Comparison of ENCODE assay signal across 8 mouse cellular contexts in the genomic region with DNA sequence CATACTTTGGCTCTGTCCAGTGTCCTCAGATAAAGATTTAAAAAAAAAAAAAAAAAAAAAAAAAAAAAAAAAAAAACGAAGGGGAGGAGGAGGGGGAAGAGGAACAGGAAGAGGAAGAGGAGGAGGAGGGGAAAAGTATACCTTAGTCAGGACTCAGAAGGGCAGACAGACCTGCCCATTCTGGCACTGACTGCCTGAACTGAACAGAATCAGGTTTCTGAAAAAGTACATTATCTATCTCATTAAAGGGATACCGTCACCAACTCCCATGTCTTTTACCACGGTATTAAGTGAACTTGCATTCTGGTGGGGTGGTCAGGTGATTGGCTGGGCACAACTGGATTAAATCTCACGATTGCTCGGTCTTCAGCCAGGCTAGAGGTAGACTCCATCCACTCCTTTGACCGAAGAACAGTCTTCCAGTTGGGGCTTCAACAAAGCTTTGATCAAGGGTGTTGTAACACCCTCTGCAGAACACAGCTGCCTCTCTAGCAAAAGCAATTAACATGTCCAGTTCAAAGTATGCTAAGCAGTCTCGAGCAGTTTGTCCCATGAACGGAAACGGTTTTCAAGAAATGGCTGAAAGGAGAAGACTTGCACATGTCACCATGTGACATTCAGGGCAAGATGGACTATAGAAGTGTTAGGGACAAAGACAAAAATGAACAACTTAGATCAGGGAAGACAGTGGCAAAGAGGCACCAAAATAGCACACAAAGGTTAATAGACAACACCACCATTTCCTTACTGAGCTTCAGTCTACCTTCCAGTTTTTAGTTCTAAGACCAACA. TPM values are rescaled to one million over a fixed set of nuclear protein-coding genes. Genes with fewer than 3 reads are reported as not detected.
DNase-seq lines count a peak whose midpoint lies in the region; ATAC-seq and TF ChIP-seq lines count a peak whose summit lies in the region.

No protein-coding gene starts in this region.

- peak overlapping the region; percentile 84 for H3K4me2 ChIP-seq in forebrain, embryonic 16.5 days (ENCODE audit: low read length)
- H3K4me2 ChIP-seq in liver, embryonic 16.5 days (ENCODE audit: low read depth, low read length) = peak overlapping the region; percentile 67

- H3K9ac ChIP-seq in forebrain, embryonic 16.5 days (replicated peaks; ENCODE audit: low read depth, low read length) = peak overlapping the region; percentile 86
- no peak overlapping the region for H3K9ac ChIP-seq in liver, embryonic 16.5 days (ENCODE audit: low read depth, low read length)

- peaks cover 3% of the 10 kb centered on the region for H3K79me3 ChIP-seq in C2C12 (ENCODE audit: low read depth)

- H3K27ac ChIP-seq in cerebellum, adult 2 months (ENCODE audit: insufficient read depth, low read length) = no peak overlapping the region
- no peak overlapping the region for H3K27ac ChIP-seq in forebrain, embryonic 16.5 days (ENCODE audit: low read length)
- no peak overlapping the region for H3K27ac ChIP-seq in liver, embryonic 16.5 days (ENCODE audit: low read length)

- H3K4me3 ChIP-seq in cerebellum, adult 2 months (replicated peaks; ENCODE audit: insufficient read depth, low read depth, low read length) = peak overlapping the region; percentile 71
- peak overlapping the region; percentile 63 for H3K4me3 ChIP-seq in C2C12 (ENCODE audit: insufficient read depth, poor library complexity, severe bottlenecking)
- H3K4me3 ChIP-seq in forebrain, embryonic 16.5 days (replicated peaks; ENCODE audit: low read length) = peak overlapping the region; percentile 78
- H3K4me3 ChIP-seq in liver, embryonic 16.5 days (ENCODE audit: low read depth, low read length) = peak overlapping the region; percentile 69

- no peak for TF ChIP-seq POLR2A in cerebellum, adult 2 months (IDR thresholded peaks at IDR 0.05; ENCODE audit: borderline replicate concordance, insufficient read depth, low read length)

- DNase-seq in cerebellum, adult 2 months = no peak
- DNase-seq in urinary bladder, postnatal 36 days (ENCODE audit: low spot score in 2 of 2) = no peak
- no peak for DNase-seq in right cerebral cortex, adult 2 months (ENCODE audit: low spot score in 2 of 2)
- DNase-seq in gastrocnemius, postnatal 4 days (ENCODE audit: low spot score in 2 of 2) = no peak

- H3K36me3 ChIP-seq in C2C12 (ENCODE audit: control insufficient read depth, insufficient read depth) = no peaks in the 10 kb centered on the region
- no peaks in the 10 kb centered on the region for H3K36me3 ChIP-seq in forebrain, embryonic 16.5 days (ENCODE audit: control insufficient read depth, insufficient read depth)
- H3K36me3 ChIP-seq in liver, embryonic 16.5 days (ENCODE audit: control insufficient read depth, insufficient read depth) = no peaks in the 10 kb centered on the region

- 89% methylated on average over 9 of the region's 9 CpGs for WGBS in cerebellum, adult 2 months
- 92% methylated on average over 8 of the region's 9 CpGs for WGBS in forebrain, embryonic 16.5 days
- WGBS in liver, embryonic 16.5 days (ENCODE audit: insufficient replicate concordance) = 77% methylated on average over 8 of the region's 9 CpGs

- H3K27me3 ChIP-seq in cerebellum, adult 2 months (ENCODE audit: control insufficient read depth, insufficient read depth, low read length) = no peaks in the 10 kb centered on the region
- H3K27me3 ChIP-seq in C2C12 (ENCODE audit: control insufficient read depth, insufficient read depth, insufficient read length) = no peaks in the 10 kb centered on the region
- 0 out of 2 replicates have a peak, but pooled peaks cover 4% of the 10 kb centered on the region for H3K27me3 ChIP-seq in forebrain, embryonic 16.5 days (replicated peaks; ENCODE audit: control insufficient read depth, insufficient read depth, low read length)
- no peaks in the 10 kb centered on the region for H3K27me3 ChIP-seq in liver, embryonic 16.5 days (ENCODE audit: control insufficient read depth, insufficient read depth, low read depth, low read length)

- TF ChIP-seq CTCF in cerebellum, adult 2 months (IDR thresholded peaks at IDR 0.05; ENCODE audit: borderline replicate concordance, insufficient read depth, low read depth, low read length) = no peak
- no peak for TF ChIP-seq CTCF in C2C12 (IDR thresholded peaks at IDR 0.05; ENCODE audit: control insufficient read depth, insufficient read depth, insufficient read length)

- no peaks in the 10 kb centered on the region for H3K4me1 ChIP-seq in cerebellum, adult 2 months (ENCODE audit: control insufficient read depth, insufficient read depth, low read length)
- peaks cover 15% of the 10 kb centered on the region for H3K4me1 ChIP-seq in forebrain, embryonic 16.5 days (replicated peaks; ENCODE audit: control insufficient read depth, insufficient read depth, low read length)
- H3K4me1 ChIP-seq in liver, embryonic 16.5 days (ENCODE audit: control insufficient read depth, low read depth, low read length) = peaks cover 3% of the 10 kb centered on the region

- H3K9me3 ChIP-seq in forebrain, embryonic 16.5 days (ENCODE audit: control insufficient read depth, low read length) = no peaks in the 10 kb centered on the region
- H3K9me3 ChIP-seq in liver, embryonic 16.5 days (replicated peaks; ENCODE audit: control insufficient read depth, low read length) = no peaks in the 10 kb centered on the region

- H3K79me2 ChIP-seq in C2C12 (ENCODE audit: control insufficient read depth, insufficient read depth) = peaks cover 16% of the 10 kb centered on the region

- ATAC-seq in cerebellum, adult (ENCODE audit: insufficient number of reproducible peaks, low FRiP score, low TSS enrichment) = no peak
- no peak for ATAC-seq in forebrain, embryonic 16.5 days
- ATAC-seq in liver, embryonic 16.5 days (ENCODE audit: low read depth) = no peak

- H3ac ChIP-seq in C2C12 (ENCODE audit: control insufficient read depth, insufficient read length, low read depth) = no peak overlapping the region

TF ChIP-seq in C2C12, 6 proteins besides CTCF, POLR2A, EP300 and RAD21:
- no peak for TF ChIP-seq MYOG (IDR thresholded peaks at IDR 0.05; ENCODE audit: control insufficient read depth, extremely low read depth, insufficient read length)
- TF ChIP-seq CEBPB (IDR thresholded peaks at IDR 0.05; ENCODE audit: low read depth) = no peak
- TF ChIP-seq FOSL1 (IDR thresholded peaks at IDR 0.05; ENCODE audit: insufficient read depth, low read length, poor library complexity, severe bottlenecking) = no peak
- TF ChIP-seq MAX (IDR thresholded peaks at IDR 0.05) = no peak
- TF ChIP-seq MYOD1 (IDR thresholded peaks at IDR 0.05; ENCODE audit: control insufficient read depth, insufficient read length, low read depth) = no peak
- TF ChIP-seq USF1 (IDR thresholded peaks at IDR 0.05; ENCODE audit: low read depth) = no peak

RNA-seq across cellular contexts. Expression of a gene that starts 0.8 kb away (rescaled TPM):
- polyA plus RNA-seq in cerebellum, adult 2 months (2012; rRNA removed) = 2.8 TPM in 2 replicates
- 2.2 TPM for polyA plus RNA-seq in C2C12 (2012; fragmentation: generic; extraction: Trizol)
- 11.0 and 12.0 TPM in 2 replicates for polyA plus RNA-seq in forebrain, embryonic 16.5 days (2015; fragmentation: Nextera tagmentation; extraction: Ambion mirVana)
- polyA plus RNA-seq in liver, embryonic 16.5 days (2015; fragmentation: Nextera tagmentation; extraction: Ambion mirVana) = 0.72 and 0.79 TPM in 2 replicates
- total RNA-seq in gastrocnemius, postnatal 4 days (2021) = 1 to 10 TPM; 3.9 to 4.8 TPM

RNA-seq across cellular contexts. Expression of a gene that starts 10.6 kb away (rescaled TPM):
- not detected in 2 replicates for polyA plus RNA-seq in cerebellum, adult 2 months (2012; rRNA removed)
- not detected for polyA plus RNA-seq in C2C12 (2012; fragmentation: generic; extraction: Trizol)
- polyA plus RNA-seq in forebrain, embryonic 16.5 days (2015; fragmentation: Nextera tagmentation; extraction: Ambion mirVana) = not detected in 2 replicates
- not detected in 2 replicates for polyA plus RNA-seq in liver, embryonic 16.5 days (2015; fragmentation: Nextera tagmentation; extraction: Ambion mirVana)
- total RNA-seq in gastrocnemius, postnatal 4 days (2021) = not detected

RNA-seq across cellular contexts. Expression of a gene that starts 43.4 kb away (rescaled TPM):
- polyA plus RNA-seq in cerebellum, adult 2 months (2012; rRNA removed) = not detected in 2 replicates
- not detected for polyA plus RNA-seq in C2C12 (2012; fragmentation: generic; extraction: Trizol)
- polyA plus RNA-seq in forebrain, embryonic 16.5 days (2015; fragmentation: Nextera tagmentation; extraction: Ambion mirVana) = not detected in 2 replicates
- polyA plus RNA-seq in liver, embryonic 16.5 days (2015; fragmentation: Nextera tagmentation; extraction: Ambion mirVana) = not detected in 2 replicates
- not detected for total RNA-seq in gastrocnemius, postnatal 4 days (2021)
